ENCODE assay signal across 21 mouse cellular contexts in genomic region chr13:91451405-91452166, GRCm38 (mm10). TPM values are rescaled to one million over a fixed set of nuclear protein-coding genes. Genes with fewer than 3 reads are reported as not detected.
DNase-seq lines count a peak whose midpoint lies in the region; ATAC-seq and TF ChIP-seq lines count a peak whose summit lies in the region.
"Had no signal": no experiment of that assay in that cellular context is flagged by ENCODE, and none has a peak within 500 bp of the region (broad histone marks: within the 10 kb centered on the region; RNA-seq: fewer than 3 reads in every experiment).

No protein-coding gene starts in this region.

- ATAC-seq in granulocyte monocyte progenitor cell, adult 5-6 weeks (replicated peaks; ENCODE audit: poor library complexity, severe bottlenecking) = peak; percentile 75
- no peak for ATAC-seq in intestine, embryonic 15.5 days
- ATAC-seq: midbrain, embryonic 13.5 days had no signal

- intact Hi-C loops in heart, postnatal 25 days (cut with DNase I) = loop anchor here (10.0 kb wide), 1 partner anchor 527 kb away; the partner anchor contains the start of gene Rps23

- H3K9ac ChIP-seq in intestine, embryonic 15.5 days = no peak overlapping the region
- H3K9ac ChIP-seq: forebrain, embryonic 12.5 days; limb, embryonic 13.5 days; midbrain, embryonic 13.5 days; stomach, embryonic 15.5 days had no signal

- no peak for TF ChIP-seq POLR2A in thymus, adult 2 months (IDR thresholded peaks at IDR 0.05; ENCODE audit: control insufficient read depth, extremely low read depth, insufficient read depth, low read length, poor library complexity)

- H3K4me3 ChIP-seq in thymus, adult 2 months (ENCODE audit: control insufficient read depth, insufficient read depth, low read length) = no peak overlapping the region
- H3K4me3 ChIP-seq in intestine, embryonic 15.5 days (replicated peaks) = no peak overlapping the region
- H3K4me3 ChIP-seq: forebrain, embryonic 12.5 days; hindbrain, embryonic 10.5 days; limb, embryonic 13.5 days; midbrain, embryonic 13.5 days; stomach, embryonic 15.5 days had no signal

- peaks cover 8% of the 10 kb centered on the region for H3K4me1 ChIP-seq in thymus, adult 2 months (replicated peaks; ENCODE audit: control insufficient read depth, insufficient read depth, low read length)
- no peaks in the 10 kb centered on the region for H3K4me1 ChIP-seq in intestine, embryonic 15.5 days (replicated peaks)
- H3K4me1 ChIP-seq: forebrain, embryonic 12.5 days; limb, embryonic 13.5 days; midbrain, embryonic 13.5 days; stomach, embryonic 15.5 days had no signal

- H3K9me3 ChIP-seq in intestine, embryonic 15.5 days = no peaks in the 10 kb centered on the region
- H3K9me3 ChIP-seq: forebrain, embryonic 12.5 days; hindbrain, embryonic 10.5 days; limb, embryonic 13.5 days; midbrain, embryonic 13.5 days; stomach, embryonic 15.5 days had no signal

- no peak for TF ChIP-seq CTCF in thymus, adult 2 months (IDR thresholded peaks at IDR 0.05; ENCODE audit: borderline replicate concordance, control insufficient read depth, extremely low read depth, insufficient read depth, low read length, poor library complexity)

- no peaks in the 10 kb centered on the region for H3K27me3 ChIP-seq in thymus, adult 2 months (ENCODE audit: control insufficient read depth, insufficient read depth, low read length)
- H3K27me3 ChIP-seq in splenic B cell, adult 2 months (ENCODE audit: control insufficient read depth, insufficient read depth, low read length, poor library complexity, severe bottlenecking) = no peaks in the 10 kb centered on the region
- H3K27me3 ChIP-seq in intestine, embryonic 15.5 days (replicated peaks) = no peaks in the 10 kb centered on the region
- H3K27me3 ChIP-seq: forebrain, embryonic 12.5 days; limb, embryonic 13.5 days; midbrain, embryonic 13.5 days; stomach, embryonic 15.5 days had no signal

- no peak overlapping the region for H3K27ac ChIP-seq in thymus, adult 2 months (ENCODE audit: control insufficient read depth, insufficient read depth, low read length)
- H3K27ac ChIP-seq in intestine, embryonic 15.5 days = no peak overlapping the region
- H3K27ac ChIP-seq: forebrain, embryonic 12.5 days; hindbrain, embryonic 10.5 days; limb, embryonic 13.5 days; midbrain, embryonic 13.5 days; stomach, embryonic 15.5 days had no signal

- H3K4me2 ChIP-seq in intestine, embryonic 15.5 days (replicated peaks) = no peak overlapping the region
- H3K4me2 ChIP-seq: forebrain, embryonic 12.5 days; limb, embryonic 13.5 days; midbrain, embryonic 13.5 days; stomach, embryonic 15.5 days had no signal

- DNase-seq in heart, adult 9 months (ENCODE audit: low spot score in 2 of 2) = peak; percentile 26 to 28
- no peak for DNase-seq in heart, postnatal 25 days (ENCODE audit: low spot score)
- peak; percentile 40 for DNase-seq in thymus, postnatal 14 days
- no peak for DNase-seq in thymus, adult 2 months
- peak; percentile 34 for DNase-seq in splenic B cell, adult 2 months (ENCODE audit: low read depth, low spot score)
- no peak for DNase-seq in ovary, postnatal 36 days (ENCODE audit: low spot score)
- DNase-seq: adrenal gland, adult 2 months; B cell, adult 2 months; cerebellum, adult 11 months; cerebellum, postnatal 14 days; gastrocnemius, postnatal 36 days; lung, adult 2 months; lung, postnatal 4 days; spleen, adult 18-20 months had no signal

- no peaks in the 10 kb centered on the region for H3K36me3 ChIP-seq in thymus, adult 2 months (ENCODE audit: control insufficient read depth, insufficient read depth, low read length)
- H3K36me3 ChIP-seq in splenic B cell, adult 2 months (ENCODE audit: control insufficient read depth, insufficient read depth, low read length, poor library complexity, severe bottlenecking) = no peaks in the 10 kb centered on the region
- H3K36me3 ChIP-seq in intestine, embryonic 15.5 days = no peaks in the 10 kb centered on the region
- H3K36me3 ChIP-seq: forebrain, embryonic 12.5 days; hindbrain, embryonic 10.5 days; limb, embryonic 13.5 days; midbrain, embryonic 13.5 days; stomach, embryonic 15.5 days had no signal

- WGBS in thymus, adult 2 months = 83% methylated on average over 3 of the region's 3 CpGs
- 68% methylated on average over 3 of the region's 3 CpGs for WGBS in intestine, embryonic 15.5 days

RNA-seq across cellular contexts. Expression of gene Ssbp2, which starts 8.5 kb away (rescaled TPM):
- total RNA-seq in heart, postnatal 25 days (2021) = 10 to 100 TPM; 43.3 to 48.1 TPM
- polyA plus RNA-seq in thymus, adult 2 months (2012; rRNA removed) = 115 and 125 TPM in 2 replicates
- 49.7 and 56.9 TPM in 2 replicates for total RNA-seq in granulocyte monocyte progenitor cell, adult 5-6 weeks (2014; fragmentation: Nextera tagmentation)
- total RNA-seq in granulocyte monocyte progenitor cell, adult 5-6 weeks (2017) = 23.1 and 26.5 TPM in 2 replicates
- polyA plus RNA-seq in intestine, embryonic 15.5 days (2015; fragmentation: Nextera tagmentation; extraction: Ambion mirVana) = 77.4 and 79.3 TPM in 2 replicates

Comparison
In these comparisons a context has a peak if more than half of its experiments do, and no peak if none do; other contexts are left out.
1. DNase-seq: peak in heart, adult 9 months (2 of 2), thymus, postnatal 14 days (single experiment) and splenic B cell, adult 2 months (single experiment); none in heart, postnatal 25 days (single experiment), thymus, adult 2 months (single experiment) and ovary, postnatal 36 days (single experiment).